Mouse (Mus musculus) large intestine, adult 2 months (tissue): ENCODE measurements around the gene Kirrel3. TPM values are rescaled to one million over a fixed set of nuclear protein-coding genes. Genes with fewer than 3 reads are reported as not detected.

ENCODE experiments used
- DNase-seq: peaks from one replicate; pipeline ENCODE4 v3.0.0-alpha.2; 2012; ENCODE audit warnings: low read depth, low spot score
- WGBS: fragments of 180-500 bp; shearing (Covaris S2); methylation state at CpG from one replicate; pipeline ENCODE4 v1.1.7; 2018; 5-methylcytosine and 5-hydroxymethylcytosine counted together
- polyA plus RNA-seq: library from polyadenylated mRNA; depleted of rRNA; stranded (reverse); fragments of >200 nt; gene quantifications from 2 replicates; pipeline ENCODE4 v1.2.3, GENCODE M21; 2012

Kirrel3 gene
- polyA plus RNA-seq, 1 experiment, result 0.21 TPM

- DNase-seq, result no peak
- 24% methylated on average over 6 of the region's 6 CpGs for WGBS
Observed at GRCm38 (mm10) chr9:35026897-35027311, 541.2 kb downstream of the Kirrel3 start.

GRCm38 (mm10) chr9:35027382-35027997 lies 541.8 kb downstream of the Kirrel3 start:
- 84% methylated on average over 6 of the region's 6 CpGs for WGBS
- DNase-seq, result no peak

DNA sequence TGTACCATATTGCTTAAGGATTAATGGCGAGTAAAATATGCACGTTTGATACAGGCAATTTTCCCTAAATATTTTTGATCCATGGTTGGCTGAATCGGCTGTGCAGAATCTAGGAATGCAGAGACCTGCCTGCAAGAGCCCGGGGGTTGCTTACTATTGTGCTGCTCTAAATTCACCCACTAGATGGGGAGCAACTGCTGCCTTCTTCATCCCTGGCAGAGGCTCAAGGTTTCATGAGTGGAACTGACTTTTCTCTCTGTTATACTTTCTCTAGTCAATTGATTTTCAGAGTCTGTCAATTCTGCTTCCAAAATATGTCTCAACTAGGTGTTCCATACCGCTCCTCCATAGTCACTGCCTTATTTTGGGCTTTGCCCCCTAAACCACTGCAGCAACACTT lies 545.1 kb downstream of the Kirrel3 start:
- no peak for DNase-seq
- 52% methylated on average over 5 of the region's 5 CpGs for WGBS

- no peak for DNase-seq
- 68% methylated on average over 6 of the region's 6 CpGs for WGBS
Observed at GRCm38 (mm10) chr9:35032457-35032856, 546.8 kb downstream of the Kirrel3 start.

DNA sequence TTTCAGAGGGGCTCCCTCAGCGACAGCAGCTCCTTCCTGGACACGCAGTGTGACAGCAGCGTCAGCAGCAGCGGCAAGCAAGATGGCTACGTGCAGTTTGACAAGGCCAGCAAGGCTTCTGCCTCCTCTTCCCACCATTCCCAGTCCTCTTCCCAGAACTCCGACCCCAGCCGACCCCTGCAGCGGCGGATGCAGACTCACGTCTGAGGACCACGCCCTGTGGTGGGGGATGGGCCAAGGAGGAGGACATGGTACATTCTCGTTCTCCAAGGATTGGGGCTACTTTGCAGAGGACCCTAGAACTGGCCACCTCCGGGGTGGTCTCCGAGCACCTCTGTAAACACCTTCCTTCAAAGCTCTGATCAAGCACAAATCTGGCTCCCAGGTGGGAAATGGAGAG lies 549.4 kb downstream of the Kirrel3 start:
- no peak for DNase-seq
- WGBS, result 63% methylated on average over 14 of the region's 14 CpGs

DNA sequence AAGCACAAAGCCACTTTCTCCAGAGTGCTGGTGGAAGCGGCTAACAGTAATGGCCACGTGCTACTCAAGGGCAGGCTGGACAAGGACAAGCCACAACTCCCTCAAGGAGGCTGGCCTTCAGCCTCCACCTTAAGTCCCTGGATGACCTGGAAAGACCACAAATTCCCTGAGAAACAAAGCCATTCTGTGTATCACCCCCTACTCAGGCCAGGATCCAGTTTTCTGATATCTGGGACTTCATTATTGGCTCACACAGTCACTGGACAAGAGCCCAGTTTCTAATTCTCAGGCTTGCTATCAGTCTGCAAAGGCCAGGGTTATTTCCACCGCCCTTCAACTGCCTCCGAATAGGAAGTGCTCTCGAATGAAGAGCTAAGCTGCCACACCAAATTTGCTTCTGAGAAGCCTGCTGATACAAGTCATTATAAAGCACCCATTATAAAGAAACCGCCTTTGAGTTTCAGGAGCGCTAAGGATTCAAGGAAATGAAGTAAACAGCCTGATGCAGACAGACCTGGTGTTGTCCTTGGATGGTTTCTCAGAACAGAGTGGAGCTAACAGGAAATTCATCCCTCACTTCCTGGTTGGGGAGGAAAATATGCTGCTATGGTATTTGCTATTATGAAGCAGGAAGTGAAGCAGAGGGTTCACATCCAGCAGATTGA lies 553.4 kb downstream of the Kirrel3 start:
- WGBS, result 37% methylated on average over 7 of the region's 7 CpGs
- no peak for DNase-seq

GRCm38 (mm10) chr9:35039846-35040245 lies 554.2 kb downstream of the Kirrel3 start:
- WGBS, result 73% methylated on average over 5 of the region's 5 CpGs
- no peak for DNase-seq

DNA sequence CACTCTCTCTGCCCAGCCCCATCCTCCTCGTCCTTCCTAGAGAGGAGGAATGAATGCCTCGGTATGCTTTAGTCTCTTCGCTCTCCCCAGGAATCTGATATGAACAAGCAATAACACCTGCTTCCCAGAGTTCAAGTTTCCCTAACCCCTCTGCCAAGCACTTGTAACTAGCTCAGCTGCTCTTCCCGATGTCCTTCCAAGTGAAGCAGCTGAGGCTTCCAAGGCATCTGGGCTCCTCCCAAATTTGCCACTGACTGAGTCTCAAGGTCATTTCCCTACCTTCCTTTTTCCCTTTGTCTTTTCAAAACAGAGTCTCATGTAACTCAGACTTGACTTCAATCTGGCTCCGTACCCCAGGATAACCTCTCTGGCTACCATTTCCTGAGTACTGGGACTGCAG lies 555.8 kb downstream of the Kirrel3 start:
- 64% methylated on average over 5 of the region's 5 CpGs for WGBS
- no peak for DNase-seq

- DNase-seq, result no peak
- 63% methylated on average over 7 of the region's 7 CpGs for WGBS
Observed at GRCm38 (mm10) chr9:35043619-35044018, 557.9 kb downstream of the Kirrel3 start.

DNA sequence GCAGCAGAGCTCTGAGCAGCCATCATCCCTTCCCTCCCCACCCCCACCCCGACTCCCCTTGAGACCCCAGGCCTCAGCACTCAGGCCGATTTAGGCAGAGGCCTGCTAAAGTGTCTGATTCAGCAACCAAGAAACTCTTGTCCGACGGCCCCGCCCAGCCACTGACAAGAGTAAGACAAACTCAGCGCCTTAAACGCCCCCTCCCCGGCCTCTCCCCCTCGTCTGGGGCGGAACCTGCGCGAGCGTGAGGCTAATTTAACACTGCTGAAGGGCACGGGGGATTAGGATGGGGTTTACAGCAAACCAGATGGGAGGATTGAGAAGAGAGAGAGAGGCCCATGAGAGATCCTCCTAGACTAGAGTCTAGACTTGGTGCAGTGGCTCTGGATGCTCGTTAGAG lies 558.8 kb downstream of the Kirrel3 start:
- WGBS, result 70% methylated on average over 15 of the region's 15 CpGs
- DNase-seq, result no peak

- DNase-seq, result no peak
- 49% methylated on average over 11 of the region's 11 CpGs for WGBS
Observed at GRCm38 (mm10) chr9:35045031-35045531, 559.4 kb downstream of the Kirrel3 start.

- DNase-seq, result no peak
- 56% methylated on average over 2 of the region's 2 CpGs for WGBS
Observed at GRCm38 (mm10) chr9:35045756-35046155, 560.1 kb downstream of the Kirrel3 start.

DNA sequence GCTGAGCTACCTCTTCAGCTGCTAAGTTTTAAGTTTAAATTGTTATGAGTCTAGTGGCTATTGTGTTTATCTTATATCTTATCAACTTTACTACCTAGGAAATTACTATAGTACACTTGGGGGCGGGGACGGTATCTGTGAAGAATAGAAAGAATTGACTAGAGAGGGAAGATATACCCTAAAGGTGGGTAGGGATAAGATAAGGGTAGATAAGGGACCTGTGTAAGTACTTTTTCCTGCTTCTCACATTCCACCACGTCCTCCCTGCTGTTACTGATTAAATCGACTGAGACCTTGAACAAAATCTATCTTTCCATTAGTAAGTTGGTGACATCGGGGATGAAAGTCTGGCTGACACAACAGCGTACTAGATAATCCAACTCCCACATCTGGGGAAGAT lies 562.8 kb downstream of the Kirrel3 start:
- no peak for DNase-seq
- WGBS, result 33% methylated on average over 6 of the region's 6 CpGs

DNA sequence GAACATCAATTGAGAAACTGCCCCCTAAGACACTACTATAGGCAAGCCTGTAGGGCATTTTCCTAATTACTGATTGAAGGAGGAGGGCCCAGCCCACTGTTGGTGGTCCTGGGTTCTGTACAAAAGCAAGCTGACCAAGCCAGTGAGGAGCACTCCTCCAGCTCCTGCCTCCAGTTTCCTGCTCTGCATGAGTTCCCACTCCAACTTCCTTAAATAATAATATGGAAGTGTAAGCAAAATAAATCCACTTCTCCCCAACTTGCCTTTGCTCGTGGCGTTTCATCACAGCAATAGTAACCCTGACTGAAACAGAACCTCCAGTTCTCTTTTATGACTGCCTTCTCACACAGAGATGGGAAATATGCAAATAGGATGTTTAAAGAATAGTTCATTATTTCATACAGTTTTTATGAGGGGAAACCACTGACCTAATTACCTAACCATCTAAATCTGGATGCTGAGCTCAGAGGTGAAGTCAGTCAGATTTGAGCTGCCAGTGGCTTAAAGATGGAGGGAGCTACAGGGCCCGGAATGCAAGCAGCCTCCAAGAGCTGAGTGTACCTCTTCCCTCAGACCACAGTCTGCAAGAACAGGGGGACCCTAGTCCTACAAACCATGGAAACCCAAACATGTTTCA lies 564.3 kb downstream of the Kirrel3 start:
- 61% methylated on average over 3 of the region's 3 CpGs for WGBS

DNA sequence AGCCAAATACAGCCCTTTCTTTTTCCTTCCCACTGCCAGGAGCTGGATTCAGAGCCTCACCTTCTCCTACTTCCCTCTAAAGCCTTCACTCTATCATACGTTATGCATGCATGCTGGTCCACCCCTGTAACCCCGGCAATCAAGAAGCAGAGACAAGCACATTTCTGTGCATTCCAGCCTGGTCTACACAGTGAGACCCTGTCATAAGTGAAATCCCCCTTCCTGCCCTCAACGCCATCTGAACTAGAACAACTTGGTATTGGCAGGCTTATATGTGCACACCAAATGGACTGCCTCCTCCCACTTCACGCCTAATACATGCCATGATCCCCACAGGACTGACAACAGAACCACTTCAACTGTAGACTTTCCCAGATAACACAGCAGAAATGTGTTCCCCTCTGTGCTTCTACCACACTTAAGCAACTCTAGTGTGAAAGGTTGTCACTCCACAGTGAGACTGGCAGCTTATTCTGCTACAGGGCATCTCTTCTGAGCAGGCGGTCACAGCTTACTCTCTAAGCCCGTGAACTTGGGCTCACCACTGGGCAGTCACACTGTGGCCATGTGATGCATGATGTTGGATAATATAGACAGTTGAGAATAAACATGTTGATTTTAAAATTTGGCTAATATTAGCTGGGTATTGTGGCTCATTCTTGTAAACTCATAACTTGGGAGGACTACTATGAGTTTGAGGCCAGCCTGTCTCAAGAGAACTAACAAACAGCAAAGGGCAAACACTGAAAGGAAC lies 565.2 kb downstream of the Kirrel3 start:
- DNase-seq, result no peak
- WGBS, result 91% methylated on average over 6 of the region's 6 CpGs

More for the DNA sequence above, 564.3 kb downstream of the Kirrel3 start:
- no peak for DNase-seq

DNA sequence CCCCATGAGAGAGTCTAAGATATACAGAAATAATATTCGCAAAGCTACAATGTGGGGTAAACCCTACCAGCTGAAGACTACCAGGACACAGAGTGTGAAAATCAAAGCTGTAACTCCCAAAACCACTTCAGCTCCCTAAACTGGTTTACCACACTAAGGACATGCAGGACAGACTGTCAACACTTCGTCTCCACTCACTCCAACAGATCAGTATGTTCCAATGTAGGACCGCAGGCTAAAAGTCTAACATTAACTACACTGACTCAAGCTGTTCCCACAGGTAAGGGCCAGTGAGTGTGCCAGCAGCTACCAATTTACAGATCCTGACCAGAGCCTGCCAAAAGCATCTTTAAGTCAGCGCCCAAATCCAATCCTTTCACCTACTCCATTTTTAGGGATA lies 566.0 kb downstream of the Kirrel3 start:
- no peak for DNase-seq
- 90% methylated on average over 4 of the region's 4 CpGs for WGBS

- no peak for DNase-seq
- WGBS, result 97% methylated on average over 4 of the region's 4 CpGs
Observed at GRCm38 (mm10) chr9:35052671-35053070, 567.0 kb downstream of the Kirrel3 start.

DNA sequence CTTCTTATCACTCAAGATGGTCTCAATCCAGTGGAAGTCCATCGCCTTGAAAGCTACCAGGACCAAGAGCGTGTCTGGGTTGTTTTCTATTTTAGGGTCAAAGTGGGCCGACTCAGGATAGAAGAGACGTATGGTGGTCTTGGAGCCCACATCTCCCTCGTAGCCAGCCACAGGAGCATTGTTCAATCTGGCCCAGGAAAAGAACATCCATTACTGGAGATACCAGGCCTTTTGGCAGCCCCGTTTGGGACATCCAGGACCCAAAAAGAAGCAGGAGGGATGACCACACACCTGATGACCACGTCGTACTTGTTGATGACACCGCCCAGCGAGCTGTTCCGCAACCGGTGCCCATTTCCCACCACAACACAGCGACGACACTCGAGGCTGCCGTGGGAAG lies 567.4 kb downstream of the Kirrel3 start:
- 96% methylated on average over 16 of the region's 16 CpGs for WGBS
- no peak for DNase-seq

- WGBS, result 83% methylated on average over 3 of the region's 3 CpGs
- DNase-seq, result no peak
Observed at GRCm38 (mm10) chr9:35053669-35054068, 568.0 kb downstream of the Kirrel3 start.
